In genomic region chr10:14179424-14180339, GRCm38 (mm10) we compare ENCODE assay signal across 13 mouse cellular contexts.
DNase-seq lines count a peak whose midpoint lies in the region; ATAC-seq and TF ChIP-seq lines count a peak whose summit lies in the region.
"Had no signal": no experiment of that assay in that cellular context is flagged by ENCODE, and none has a peak within 500 bp of the region (broad histone marks: within the 10 kb centered on the region; RNA-seq: fewer than 3 reads in every experiment).

No protein-coding gene starts in this region.

- DNase-seq in neural tube, embryonic 10.5 days (ENCODE audit: extremely low spot score, low spot score), result no peak
- DNase-seq in left cerebral cortex, adult 2 months (ENCODE audit: extremely low spot score in 1 of 2, low spot score in 2 of 2), result peak; percentile 34 to 38
- peak; percentile 56 for DNase-seq in right cerebral cortex, postnatal 4 days
- DNase-seq in thymus, postnatal 0 days (ENCODE audit: low spot score), result no peak
- no peak for DNase-seq in B cell, adult 2 months
- DNase-seq: adrenal gland, postnatal 25 days; lung, embryonic 14.5 days had no signal

- H3K27ac ChIP-seq in neural tube, embryonic 15.5 days (replicated peaks), result no peak overlapping the region
- H3K27ac ChIP-seq in left cerebral cortex, adult 2 months, result peak overlapping the region; percentile 81
- H3K27ac ChIP-seq in intestine, embryonic 15.5 days, result no peak overlapping the region
- H3K27ac ChIP-seq: stomach, embryonic 15.5 days had no signal

- no peak overlapping the region for H3K4me3 ChIP-seq in neural tube, embryonic 15.5 days (replicated peaks)
- no peak overlapping the region for H3K4me3 ChIP-seq in left cerebral cortex, adult 2 months
- H3K4me3 ChIP-seq in intestine, embryonic 15.5 days (replicated peaks), result no peak overlapping the region
- H3K4me3 ChIP-seq: erythroblast, embryonic 14.5 days; stomach, embryonic 15.5 days had no signal

- H3K27me3 ChIP-seq in neural tube, embryonic 15.5 days (replicated peaks), result no peaks in the 10 kb centered on the region
- H3K27me3 ChIP-seq in intestine, embryonic 15.5 days (replicated peaks), result no peaks in the 10 kb centered on the region
- H3K27me3 ChIP-seq: stomach, embryonic 15.5 days had no signal

- no peaks in the 10 kb centered on the region for H3K36me3 ChIP-seq in neural tube, embryonic 15.5 days
- no peaks in the 10 kb centered on the region for H3K36me3 ChIP-seq in intestine, embryonic 15.5 days
- H3K36me3 ChIP-seq: stomach, embryonic 15.5 days had no signal

- peak; percentile 2 for TF ChIP-seq CTCF in left cerebral cortex, adult 2 months (IDR thresholded peaks at IDR 0.05)

- no peak overlapping the region for H3K4me2 ChIP-seq in neural tube, embryonic 15.5 days
- H3K4me2 ChIP-seq in intestine, embryonic 15.5 days (replicated peaks), result no peak overlapping the region
- H3K4me2 ChIP-seq: lung, embryonic 14.5 days; stomach, embryonic 15.5 days had no signal

- intact Hi-C loops in left cerebral cortex, adult 2 months (cut with DNase I), result no loop called here

- no peaks in the 10 kb centered on the region for H3K9me3 ChIP-seq in neural tube, embryonic 15.5 days (replicated peaks)
- H3K9me3 ChIP-seq in intestine, embryonic 15.5 days, result no peaks in the 10 kb centered on the region
- H3K9me3 ChIP-seq: stomach, embryonic 15.5 days had no signal

- WGBS in neural tube, embryonic 15.5 days, result 73% methylated on average over 19 of the region's 19 CpGs
- 80% methylated on average over 19 of the region's 19 CpGs for WGBS in intestine, embryonic 15.5 days

- no peaks in the 10 kb centered on the region for H3K4me1 ChIP-seq in neural tube, embryonic 15.5 days
- H3K4me1 ChIP-seq in intestine, embryonic 15.5 days (replicated peaks), result no peaks in the 10 kb centered on the region
- H3K4me1 ChIP-seq: stomach, embryonic 15.5 days had no signal

- ATAC-seq in neural tube, embryonic 15.5 days (ENCODE audit: low FRiP score), result peak; percentile 57; the same call in 1 of the 2 replicates
- ATAC-seq in frontal cortex, adult (ENCODE audit: low TSS enrichment), result peak; percentile 86
- no peak for ATAC-seq in intestine, embryonic 15.5 days
- ATAC-seq: inflammation-experienced regulatory T-cells, adult 6 months had no signal

- H3K9ac ChIP-seq in neural tube, embryonic 15.5 days (replicated peaks), result no peak overlapping the region
- no peak overlapping the region for H3K9ac ChIP-seq in intestine, embryonic 15.5 days
- H3K9ac ChIP-seq: lung, embryonic 14.5 days; stomach, embryonic 15.5 days had no signal

Comparison
In these comparisons a context has a peak if more than half of its experiments do, and no peak if none do; other contexts are left out.
1. DNase-seq: peak in left cerebral cortex, adult 2 months (2 of 2) and right cerebral cortex, postnatal 4 days (single experiment); none in neural tube, embryonic 10.5 days (single experiment), thymus, postnatal 0 days (single experiment) and B cell, adult 2 months (0 of 2).